Mouse (Mus musculus) urinary bladder, adult 2 months (tissue): Measurements from ENCODE around the gene Plbd2. TPM values are rescaled to one million over a fixed set of nuclear protein-coding genes. Genes with fewer than 3 reads are reported as not detected.

Experiments
- DNase-seq: peaks from one replicate; pipeline ENCODE4 v3.0.0; 2022; ENCODE audit warnings: low spot score
- polyA plus RNA-seq: library from polyadenylated mRNA; depleted of rRNA; stranded (reverse); fragments of >200 nt; gene quantifications from 2 replicates; pipeline ENCODE4 v1.2.3, GENCODE M21; 2012

The Plbd2 gene
- polyA plus RNA-seq, 1 experiment: 29.2 TPM

DNA sequence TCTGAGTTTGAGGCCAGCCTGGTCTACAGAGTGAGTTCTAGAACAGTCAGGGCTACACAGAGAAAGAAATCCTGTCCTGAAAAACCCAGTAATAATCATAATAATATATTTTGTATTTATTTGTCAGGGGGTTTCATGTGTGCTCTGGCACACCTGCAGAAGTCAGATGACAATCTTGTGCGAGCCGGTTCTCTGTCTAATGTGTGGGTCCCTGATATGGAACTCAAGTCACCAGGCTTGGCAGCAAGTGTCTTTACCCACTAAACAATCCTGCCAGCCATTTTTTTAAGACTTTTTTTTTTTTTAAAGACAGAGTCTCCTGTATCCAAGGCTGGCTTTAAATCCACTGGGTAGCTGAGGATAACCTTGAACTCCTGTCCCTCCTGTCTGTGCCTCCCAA, 30.1 kb downstream of the Plbd2 start:
- no peak for DNase-seq

DNA sequence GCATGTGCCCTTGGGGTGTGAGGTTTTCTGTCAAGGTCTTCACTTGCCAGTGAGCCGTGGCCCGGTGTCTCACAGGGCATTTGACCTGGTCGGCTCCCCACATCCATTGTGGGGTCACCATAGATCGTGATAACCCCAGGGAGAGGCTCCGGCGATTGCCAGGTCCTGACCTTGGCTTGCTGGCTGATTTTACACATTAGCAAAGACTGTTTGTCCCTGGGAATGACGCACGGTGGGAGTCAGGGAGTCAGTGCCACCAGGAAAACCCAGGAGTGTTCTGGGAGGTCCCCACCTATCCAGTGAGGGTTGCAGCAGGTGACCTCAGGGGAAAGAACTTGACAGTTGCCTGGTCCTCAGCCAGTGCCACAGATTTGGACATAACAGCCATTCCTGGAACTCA, 30.7 kb downstream of the Plbd2 start, which contains the start of gene Sdsl:
Gene Sdsl (minus strand): TSS at position 41 of the 400 bp plus-strand sequence.
- no peak for DNase-seq

DNA sequence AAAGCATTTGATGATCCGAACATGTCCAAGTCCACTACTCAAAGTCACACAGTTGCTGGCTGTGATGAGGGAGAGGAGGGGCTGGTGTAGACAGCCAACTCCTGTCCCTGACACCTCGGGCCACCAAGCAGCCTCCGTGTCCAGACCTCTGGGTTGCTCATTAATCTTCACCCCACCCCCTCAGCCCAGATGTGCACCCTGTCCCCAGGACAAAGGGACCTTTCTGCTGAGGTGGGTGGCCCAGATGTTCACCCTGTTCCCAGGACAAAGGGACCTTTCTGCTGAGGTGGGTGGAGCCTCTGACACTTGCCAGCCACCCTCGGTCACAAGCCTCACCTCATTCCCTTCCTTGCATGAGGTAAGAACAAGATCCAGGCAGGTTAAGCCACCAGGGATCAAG, 31.9 kb downstream of the Plbd2 start:
- DNase-seq: no peak

DNA sequence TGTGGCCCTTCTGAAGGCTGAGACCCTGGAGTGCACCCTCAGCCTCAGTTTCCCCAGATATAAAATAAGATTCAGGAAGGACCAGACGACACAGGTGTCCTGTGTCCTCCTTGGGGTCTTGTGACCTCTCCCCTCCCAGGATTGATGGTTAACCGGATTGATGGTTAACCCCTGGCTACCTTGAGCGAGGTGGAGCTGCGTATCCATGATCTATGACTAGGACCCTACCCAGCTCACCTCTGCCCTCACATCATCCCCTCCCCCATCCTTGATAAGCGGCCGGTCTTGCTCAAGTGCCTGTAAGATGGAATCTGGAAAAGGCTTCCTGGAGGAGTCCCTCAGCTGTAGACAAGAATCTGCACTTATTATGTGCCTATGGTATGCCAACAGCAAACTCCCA, 34.6 kb downstream of the Plbd2 start:
- no peak for DNase-seq

DNA sequence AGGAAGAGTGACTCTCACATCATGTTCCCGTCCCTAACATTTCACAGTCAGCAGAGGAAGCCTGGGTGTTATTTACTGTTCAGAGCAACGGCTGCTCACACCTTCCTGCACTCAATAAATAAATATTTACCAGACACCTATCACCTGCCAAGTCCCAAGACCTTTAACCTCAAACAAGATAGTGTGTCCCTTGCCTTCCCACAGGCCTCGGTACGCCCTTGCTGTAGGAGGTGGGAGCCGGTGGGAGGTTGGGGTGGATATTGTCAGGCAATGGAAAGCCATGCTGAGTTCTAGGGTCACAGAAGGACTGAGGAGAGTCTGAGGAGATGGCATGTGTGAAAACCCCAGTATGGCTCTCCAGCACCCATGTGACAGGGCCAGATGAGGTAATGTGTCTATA, 35.1 kb downstream of the Plbd2 start:
- no peak for DNase-seq

DNA sequence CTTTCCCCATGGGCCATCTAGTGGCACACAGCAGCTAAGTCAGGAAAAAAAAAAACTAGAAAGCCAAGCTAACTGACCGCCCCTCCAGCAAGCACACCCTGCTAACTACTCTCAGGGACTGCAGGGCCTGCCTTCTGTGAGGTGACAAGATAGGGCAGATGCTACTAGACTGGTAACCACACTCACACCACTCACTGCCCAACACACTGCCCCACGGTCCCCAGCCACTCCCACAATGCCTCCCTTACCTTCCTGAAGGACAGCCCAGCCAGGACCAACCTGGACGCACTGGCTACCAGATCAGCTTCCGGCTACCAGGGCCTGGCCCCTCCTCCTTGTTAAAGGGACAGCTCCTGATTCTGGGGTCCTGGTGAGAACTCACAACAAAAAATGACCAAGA, 36.4 kb downstream of the Plbd2 start:
- no peak for DNase-seq

DNA sequence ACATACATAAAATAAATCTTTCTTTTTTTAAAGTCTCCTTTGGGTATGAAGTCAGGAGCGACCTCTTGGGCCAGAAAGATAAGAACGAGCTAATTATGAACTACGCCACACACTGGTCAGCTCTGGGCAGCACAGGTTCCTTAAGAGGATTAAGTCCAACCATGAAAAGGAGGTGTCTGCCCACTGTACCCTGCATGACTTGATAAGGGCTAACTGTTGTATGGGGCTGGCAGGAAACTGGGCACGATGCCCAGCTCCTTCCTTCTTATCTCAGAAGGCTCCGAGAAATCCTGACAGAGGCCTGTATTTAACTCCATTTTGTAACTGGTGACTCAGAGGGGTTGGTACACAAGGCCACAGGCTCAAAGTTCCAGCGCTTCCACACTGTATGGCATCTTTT, 37.6 kb downstream of the Plbd2 start:
- DNase-seq: no peak

DNA sequence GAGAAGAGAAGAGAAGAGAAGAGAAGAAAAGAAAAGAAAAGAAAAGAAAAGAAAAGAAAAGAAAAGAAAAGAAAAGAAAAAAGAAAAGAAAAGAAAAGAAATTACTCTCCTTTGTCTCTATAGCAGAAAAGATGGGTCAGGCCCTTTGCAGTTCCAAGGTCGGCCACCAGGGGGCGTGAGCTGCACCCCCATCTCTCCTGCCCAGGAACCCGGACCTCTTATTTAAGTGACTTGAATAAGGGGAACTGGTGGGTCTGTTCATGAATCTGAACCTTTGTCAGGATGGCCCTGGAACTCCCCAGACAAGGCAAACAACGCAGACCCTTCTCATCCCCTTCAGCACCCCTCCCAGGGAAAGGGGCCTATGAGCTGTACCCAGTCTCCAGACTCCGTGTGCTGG, 38.4 kb downstream of the Plbd2 start:
- DNase-seq: no peak

DNA sequence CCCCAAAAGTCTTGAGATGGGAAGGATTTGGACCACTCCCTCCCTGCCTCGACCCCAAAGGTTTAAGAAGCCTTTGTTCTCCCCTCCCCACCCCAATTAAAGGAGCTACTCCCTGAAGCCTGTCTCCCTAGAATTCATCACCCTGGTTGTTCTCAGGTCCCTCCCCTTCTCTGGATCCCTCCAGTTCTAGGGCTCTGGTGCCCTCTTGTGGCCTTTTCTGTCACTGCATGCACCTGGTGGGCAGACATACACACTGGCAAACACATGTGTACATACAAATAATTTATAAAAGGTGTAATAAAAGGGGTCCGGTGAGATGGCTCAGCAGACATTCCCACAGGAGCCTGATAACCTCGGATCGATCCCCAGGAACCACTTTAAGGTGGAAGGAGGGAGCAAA, 39.1 kb downstream of the Plbd2 start:
- no peak for DNase-seq

DNA sequence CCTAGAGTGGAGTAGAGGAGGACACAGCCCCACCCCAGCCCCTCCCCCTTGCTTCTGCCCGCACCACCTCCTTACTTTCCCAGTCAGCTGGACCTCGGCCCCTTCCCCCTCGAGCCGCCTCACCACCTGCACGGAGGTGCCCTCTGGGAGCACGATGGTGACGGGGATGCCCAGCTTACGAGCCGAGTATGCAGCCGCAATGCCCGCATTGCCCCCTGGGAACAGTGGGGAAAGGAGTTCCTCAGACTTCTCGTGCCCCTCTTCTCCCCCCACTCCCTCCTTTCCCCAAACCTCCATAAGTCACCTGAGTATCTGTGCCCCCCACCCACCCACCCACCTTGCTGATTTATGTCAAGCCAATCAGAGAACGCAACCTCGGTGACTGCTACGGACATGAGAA, 41.5 kb downstream of the Plbd2 start:
- DNase-seq: no peak

DNA sequence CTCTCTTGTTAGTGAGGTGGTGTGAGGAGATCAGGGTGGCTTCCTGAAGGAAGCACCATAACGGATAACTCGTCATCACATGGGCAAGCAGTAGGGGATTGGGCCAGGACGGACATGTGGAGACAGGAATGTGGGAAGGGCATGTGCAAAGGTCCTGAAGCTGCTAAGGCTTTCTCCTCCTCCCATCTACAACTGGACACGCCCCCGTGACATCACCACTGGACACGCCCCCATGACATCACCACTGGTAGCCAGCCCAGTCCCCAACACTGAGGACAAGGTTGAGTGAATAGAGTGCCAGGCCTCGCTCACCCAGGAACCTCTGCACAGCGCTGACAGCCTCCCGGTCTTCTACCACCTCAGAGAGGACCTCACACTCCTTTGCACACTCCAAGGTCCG, 44.3 kb downstream of the Plbd2 start:
- DNase-seq: no peak

DNA sequence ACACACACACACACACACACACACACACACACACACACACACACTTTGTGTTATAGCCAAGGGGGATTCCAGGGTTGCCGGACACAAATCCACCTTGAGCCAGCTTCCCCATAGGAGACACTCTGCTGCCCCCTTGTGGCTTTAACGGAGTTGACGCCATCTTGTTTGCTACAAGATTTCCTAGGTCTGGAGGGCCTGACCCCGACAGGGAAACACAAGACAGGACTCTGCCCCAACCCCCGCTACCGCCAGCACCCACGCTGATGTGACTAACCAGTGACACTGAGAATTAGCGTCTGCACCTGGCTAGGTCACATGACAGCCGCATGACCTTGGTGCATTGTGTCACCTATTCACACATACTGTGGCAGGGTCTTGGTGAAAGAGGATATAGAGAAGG, 45.8 kb downstream of the Plbd2 start:
- no peak for DNase-seq

DNA sequence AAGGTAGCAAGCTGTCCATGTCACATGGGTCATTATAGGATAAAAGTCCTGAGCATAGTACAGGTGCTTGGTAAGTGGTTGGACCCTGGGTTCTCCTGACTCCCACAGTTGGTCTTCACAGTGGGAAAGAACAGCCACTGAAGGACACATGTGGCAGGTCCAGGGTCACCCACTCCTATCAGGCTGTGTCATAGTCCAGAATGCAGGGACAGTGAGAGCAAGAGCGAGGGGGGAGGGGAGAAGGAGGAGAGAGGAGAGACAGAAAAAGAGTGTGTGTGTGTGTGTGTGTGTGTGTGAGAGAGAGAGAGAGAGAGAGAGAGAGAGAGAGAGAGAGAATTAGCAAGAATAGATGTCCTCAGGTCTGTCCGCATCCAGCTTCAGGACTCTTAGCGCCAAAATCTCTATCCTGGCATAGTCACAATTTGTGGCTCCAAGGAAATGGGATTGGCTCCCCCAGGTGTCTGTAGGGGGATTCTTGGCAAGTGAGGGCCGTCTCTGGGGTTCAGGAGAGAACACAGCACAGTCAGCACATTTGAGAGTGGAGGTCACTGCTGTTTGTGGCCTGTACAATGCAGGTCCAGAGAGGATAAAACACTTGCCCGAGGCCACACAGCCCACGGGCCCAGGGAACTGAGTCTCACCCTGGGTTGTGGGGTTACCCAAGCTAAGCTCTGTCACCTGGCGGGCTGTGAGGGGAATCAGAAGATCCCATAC, 46.4 kb downstream of the Plbd2 start:
- no peak for DNase-seq

DNA sequence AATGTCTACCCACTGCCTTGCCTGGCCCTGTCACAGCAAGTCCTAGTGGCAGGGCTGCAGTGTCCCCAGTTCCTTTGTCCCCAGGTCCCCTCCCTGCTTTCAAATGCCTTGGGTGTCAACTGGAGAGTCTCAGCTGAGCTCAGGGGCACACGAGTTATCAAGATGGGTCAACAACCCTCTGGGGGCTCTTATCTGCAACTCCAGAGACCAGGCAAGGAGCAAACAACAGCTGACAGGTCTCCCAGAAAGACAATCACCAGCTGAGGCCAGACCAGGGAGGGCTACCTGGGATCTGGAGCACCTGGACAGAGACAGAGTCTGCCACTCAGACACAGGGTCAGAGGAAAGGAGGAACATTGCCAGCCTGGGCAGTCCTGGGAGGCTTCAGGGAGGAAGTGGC, 47.2 kb downstream of the Plbd2 start:
- no peak for DNase-seq

DNA sequence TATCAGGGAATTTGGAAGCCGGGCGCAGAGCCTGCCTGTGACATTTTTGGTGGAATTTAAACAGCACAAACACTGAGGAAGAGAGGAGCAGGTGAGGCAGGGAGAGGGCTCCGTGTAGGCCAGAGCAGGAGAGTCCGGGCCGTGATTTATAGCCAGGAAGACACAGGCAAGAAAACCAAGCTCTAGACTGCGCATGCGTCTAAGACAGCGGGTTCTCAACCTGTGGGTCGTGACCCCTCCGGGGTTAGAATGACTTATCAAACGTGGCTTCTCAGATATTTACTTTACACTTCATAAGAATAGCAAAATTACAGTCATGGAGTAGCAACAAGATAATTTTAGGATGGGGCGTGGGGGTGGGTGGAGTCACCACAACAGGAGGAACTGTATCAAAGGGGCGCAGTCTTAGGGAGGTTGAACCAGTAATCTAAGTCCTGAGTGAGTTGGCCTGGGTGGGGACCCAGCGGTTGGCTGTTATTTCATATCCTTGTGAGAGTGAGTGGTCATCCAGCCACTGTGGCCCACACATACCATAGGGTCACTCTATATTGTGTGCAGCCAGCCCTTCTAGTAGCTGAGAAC, 48.6 kb downstream of the Plbd2 start:
- no peak for DNase-seq

DNA sequence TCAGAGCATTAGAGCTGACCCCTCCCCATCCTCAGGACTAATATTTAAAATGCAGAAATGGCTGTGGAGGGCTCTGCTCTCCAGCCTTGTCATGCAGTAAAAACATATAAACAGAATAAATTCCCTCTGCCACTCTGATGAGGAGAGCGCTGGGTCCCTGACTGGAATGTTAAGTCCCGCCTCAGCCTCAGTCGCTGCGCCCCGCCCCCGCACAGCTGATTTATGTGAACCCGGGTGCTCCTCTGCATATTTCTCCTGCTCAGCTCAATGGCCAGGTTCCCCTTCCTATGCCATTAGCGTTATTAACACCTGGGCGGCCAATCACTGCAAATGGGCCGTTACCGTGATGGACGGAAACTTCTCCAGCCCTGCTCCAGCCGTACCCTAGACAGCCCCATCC, 56.1 kb downstream of the Plbd2 start:
- no peak for DNase-seq

DNA sequence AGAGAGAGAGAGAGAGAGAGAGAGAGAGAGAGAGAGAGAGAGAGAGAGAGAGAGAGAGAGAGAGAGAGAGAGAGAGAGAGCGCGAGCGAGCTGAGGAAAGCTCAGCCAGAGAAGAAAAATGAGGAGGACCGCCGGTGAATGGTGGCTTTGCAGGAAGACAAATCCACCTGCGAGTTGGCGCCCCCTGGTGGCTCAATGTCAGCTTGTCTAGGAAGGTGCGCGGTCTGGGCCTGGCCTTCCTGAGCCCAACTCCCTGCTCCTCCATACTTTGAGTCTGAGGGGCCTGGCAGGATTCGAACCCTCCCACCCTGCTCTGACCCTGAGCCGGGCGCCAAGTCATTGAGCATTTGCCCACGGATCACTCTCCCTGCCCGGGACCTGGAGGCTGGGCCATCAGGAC, 62.7 kb downstream of the Plbd2 start:
- peak; percentile 76 for DNase-seq

DNA sequence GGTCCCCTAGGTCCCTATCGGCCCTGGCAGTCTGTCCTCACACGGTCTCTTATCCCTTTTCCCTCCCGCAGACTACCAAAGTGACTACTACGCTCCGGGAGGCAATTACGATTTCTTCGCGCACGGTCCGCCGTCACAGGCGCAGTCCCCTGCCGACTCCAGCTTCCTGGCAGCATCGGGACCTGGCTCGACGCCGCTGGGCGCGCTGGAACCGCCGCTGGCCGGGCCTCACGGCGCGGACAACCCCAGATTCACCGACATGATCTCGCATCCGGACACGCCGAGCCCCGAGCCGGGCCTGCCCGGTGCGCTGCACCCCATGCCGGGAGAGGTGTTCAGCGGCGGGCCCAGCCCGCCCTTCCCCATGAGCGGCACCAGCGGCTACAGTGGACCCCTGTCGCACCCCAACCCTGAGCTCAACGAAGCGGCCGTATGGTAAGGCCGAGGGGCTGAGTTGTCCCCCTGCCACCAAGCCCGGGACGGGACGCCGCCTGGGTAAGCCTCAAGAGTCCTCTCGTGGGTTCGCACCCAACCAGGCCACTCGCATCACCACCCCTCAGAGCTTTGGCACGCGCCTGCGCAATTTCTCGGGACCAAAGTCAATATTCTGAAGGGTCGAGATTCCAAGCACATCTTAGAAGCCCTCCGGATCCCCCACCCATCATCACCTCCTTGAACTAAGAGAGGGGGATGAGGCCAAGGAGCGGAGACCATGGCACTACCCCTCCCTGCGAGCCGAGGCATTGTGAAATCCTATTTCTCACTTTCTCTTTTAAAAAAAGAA, 63.3 kb downstream of the Plbd2 start:
- no peak for DNase-seq

DNA sequence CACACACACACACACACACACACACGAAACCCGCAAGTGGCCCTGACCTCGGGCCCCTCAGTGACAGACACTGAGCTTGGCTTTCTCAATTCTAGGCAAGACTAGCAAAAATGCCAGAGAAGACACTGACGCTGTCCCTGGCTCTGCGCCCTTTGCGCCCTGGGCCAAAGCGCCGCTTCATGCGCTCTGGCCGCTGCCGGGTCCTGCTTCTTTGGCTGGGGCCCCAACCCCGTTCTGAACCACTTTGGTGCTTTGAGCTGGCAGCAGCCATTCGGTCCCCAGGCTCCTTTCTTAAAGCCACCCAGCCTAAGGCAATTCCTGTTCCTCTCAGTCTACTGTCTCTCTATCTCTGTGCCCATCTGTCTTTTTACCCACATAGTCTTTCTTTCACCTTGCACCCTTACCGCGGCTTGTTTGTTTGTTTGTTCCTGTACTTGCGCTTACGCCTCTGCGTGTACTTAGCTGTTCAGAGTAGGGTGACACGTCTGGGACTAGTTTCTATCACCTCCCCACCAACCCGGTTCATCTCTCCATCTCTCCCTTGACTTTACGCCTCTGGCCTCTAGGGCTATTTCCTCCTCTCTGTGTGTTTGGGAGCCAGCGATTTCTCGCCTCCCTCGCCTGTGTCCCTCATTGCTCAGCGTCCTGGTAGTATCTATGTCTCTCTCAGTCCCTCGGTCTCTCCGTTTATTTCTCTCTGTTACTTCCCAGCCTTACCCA, 64.3 kb downstream of the Plbd2 start:
- DNase-seq: no peak

DNA sequence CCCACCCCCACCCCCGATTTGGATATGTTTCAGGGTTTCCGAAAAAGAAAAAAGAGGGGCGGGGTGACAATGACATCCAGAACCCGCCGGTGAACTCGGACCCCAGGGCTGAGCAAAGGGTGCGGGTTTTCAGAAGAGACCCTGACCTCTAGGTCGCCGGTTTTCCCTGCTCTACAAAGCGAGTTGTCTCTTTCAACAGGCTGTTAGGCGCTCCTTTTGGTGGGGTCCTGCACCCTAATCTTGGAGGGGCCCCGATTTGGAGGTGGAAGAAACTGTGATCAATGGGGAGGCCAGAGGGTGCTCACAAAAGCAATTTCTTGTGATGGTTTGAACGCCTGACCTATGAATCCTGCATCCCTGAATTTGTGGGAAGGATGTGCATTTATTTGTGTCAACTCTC, 65.0 kb downstream of the Plbd2 start:
- DNase-seq: no peak

DNA sequence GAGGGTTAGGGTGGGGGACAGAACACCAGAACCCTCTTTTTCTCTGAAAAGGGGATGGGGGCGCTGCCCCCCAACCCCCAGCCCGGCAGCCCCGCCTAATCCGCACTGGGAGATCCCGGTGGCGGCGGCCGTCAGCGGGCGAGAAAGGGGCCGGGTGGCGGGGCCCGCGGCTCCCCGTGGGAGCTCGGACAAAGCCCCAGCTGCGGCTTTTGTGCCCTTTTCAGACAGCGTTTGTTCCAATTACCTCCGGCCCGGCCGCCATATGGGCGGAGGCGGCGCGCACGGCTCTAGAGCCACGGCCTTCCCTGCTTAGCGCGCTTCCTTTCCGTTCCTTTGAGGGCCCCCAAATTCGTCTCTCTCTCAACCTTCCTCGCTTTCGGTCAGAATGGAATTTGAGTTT, 65.4 kb downstream of the Plbd2 start:
- DNase-seq: no peak

DNA sequence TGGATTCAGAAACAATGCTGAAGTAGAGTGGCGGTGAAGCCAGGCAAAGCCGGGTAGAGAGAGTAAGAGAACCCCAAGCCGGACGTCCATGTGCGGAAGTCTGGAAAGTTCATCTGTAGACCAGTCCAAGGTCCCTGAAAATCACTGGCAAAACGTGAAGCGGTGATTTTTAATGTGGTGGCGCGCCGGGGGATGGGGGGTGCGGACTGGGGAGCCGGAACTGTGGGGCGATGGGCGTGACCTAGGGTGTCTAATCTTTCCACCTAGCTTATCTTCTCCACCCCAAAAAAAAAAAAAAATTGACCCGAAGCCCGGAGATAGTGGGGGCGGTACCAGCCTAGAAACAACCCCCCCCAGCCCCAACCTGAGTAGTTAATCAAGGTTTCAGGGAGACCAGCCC, 65.9 kb downstream of the Plbd2 start:
- no peak for DNase-seq
